Mouse (Mus musculus) MEL-GATA-1-ER (cell line): Measurements from ENCODE around the gene Slco6d1.
"Not testable (repeated sequence)": the region's sequence is repeated elsewhere in the genome, so short reads cannot be mapped to it uniquely, and the experiment has no call there.

Experiments
- DNase-seq: peaks from one replicate; pipeline ENCODE4 v3.0.0-alpha.2; 2012; ENCODE audit warnings: low read depth; ENCODE audit errors: extremely low read depth

Slco6d1 gene

GRCm38 (mm10) chr1:98420824-98421223 is at the start of gene Slco6d1:
Gene Slco6d1, plus strand, starts transcription at chr1:98421124.
- DNase-seq, result no peak

GRCm38 (mm10) chr1:98392001-98392400 is 28.9 kb upstream of the Slco6d1 start:
- DNase-seq, result no peak

GRCm38 (mm10) chr1:98447929-98448328 is 27.0 kb downstream of the Slco6d1 start:
- DNase-seq, result no peak

GRCm38 (mm10) chr1:98459224-98459623 is 38.3 kb downstream of the Slco6d1 start:
- DNase-seq, result not testable (repeated sequence)

- DNase-seq, result not testable (repeated sequence)
Observed at GRCm38 (mm10) chr1:98476381-98476780, 55.5 kb downstream of the Slco6d1 start.

GRCm38 (mm10) chr1:98479243-98479642 is 58.3 kb downstream of the Slco6d1 start:
- no peak for DNase-seq

GRCm38 (mm10) chr1:98505982-98506381 is 85.1 kb downstream of the Slco6d1 start:
- no peak for DNase-seq

GRCm38 (mm10) chr1:98522977-98523376 is 102.1 kb downstream of the Slco6d1 start:
- DNase-seq, result no peak

GRCm38 (mm10) chr1:98523537-98523936 is 102.6 kb downstream of the Slco6d1 start:
- DNase-seq, result no peak

GRCm38 (mm10) chr1:98528368-98528767 is 107.4 kb downstream of the Slco6d1 start:
- not testable (repeated sequence) for DNase-seq

GRCm38 (mm10) chr1:98545372-98545771 is 124.4 kb downstream of the Slco6d1 start:
- DNase-seq, result no peak

GRCm38 (mm10) chr1:98554388-98554787 is 133.5 kb downstream of the Slco6d1 start:
- no peak for DNase-seq

- DNase-seq, result no peak
Observed at GRCm38 (mm10) chr1:98565701-98566100, 144.8 kb downstream of the Slco6d1 start.
